Mouse (Mus musculus): ENCODE results near the gene Igsf10.

The Igsf10 gene

DNA sequence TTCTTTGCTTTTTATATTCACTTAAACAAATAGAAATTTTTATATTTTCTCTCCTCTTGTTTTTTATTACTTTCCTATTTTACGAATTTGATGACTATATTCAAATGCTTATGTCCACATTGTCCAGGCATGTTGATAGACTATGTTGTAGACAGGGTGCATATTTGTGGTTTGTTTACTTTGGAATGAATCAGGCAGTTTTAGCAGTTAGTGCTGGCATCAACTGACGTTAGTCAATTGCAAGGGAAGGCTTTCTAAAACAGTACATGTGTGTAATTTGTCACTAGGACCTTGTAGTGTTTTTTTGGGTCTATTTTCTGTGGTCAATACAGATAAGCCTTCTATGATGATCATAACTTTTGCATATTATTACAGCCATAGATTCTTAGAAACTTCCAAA is 53.6 kb downstream of the Igsf10 start:
- peak; percentile 66 for DNase-seq (ENCODE audit: low spot score)

DNA sequence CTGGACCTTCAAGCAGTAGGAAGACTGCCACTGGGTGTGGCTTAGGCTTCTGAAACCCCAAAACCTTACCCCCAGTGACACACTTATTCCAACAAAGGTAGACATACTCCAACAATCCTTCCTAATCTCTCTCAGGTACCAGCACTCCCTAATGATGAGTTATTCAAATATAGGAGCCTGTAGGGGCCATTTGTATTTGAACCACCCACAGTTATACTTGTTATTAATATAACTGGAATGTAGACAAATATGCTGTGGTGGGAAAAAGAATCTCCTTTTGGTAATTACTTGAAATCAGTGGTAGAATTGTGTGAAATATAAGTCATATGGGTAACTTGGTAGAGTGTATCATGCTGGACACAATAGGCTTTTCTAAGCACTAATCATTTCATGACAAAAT is 65.6 kb downstream of the Igsf10 start:
- no peak for DNase-seq (ENCODE audit: low spot score)

DNA sequence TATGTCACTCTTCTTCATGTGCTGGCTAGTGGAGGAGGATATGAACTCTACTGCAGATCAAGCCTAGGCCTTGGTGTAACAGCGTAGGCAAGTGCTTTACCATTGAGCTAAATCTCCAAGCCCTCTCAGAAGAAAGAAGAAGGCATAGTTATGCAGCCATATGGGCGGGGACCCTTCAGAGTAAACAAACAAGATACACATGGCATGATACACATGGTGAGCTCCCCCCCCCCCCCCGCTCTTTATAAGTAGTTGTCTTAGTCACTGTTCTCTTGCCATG is 66.0 kb downstream of the Igsf10 start:
- DNase-seq (ENCODE audit: low spot score) = no peak

DNA sequence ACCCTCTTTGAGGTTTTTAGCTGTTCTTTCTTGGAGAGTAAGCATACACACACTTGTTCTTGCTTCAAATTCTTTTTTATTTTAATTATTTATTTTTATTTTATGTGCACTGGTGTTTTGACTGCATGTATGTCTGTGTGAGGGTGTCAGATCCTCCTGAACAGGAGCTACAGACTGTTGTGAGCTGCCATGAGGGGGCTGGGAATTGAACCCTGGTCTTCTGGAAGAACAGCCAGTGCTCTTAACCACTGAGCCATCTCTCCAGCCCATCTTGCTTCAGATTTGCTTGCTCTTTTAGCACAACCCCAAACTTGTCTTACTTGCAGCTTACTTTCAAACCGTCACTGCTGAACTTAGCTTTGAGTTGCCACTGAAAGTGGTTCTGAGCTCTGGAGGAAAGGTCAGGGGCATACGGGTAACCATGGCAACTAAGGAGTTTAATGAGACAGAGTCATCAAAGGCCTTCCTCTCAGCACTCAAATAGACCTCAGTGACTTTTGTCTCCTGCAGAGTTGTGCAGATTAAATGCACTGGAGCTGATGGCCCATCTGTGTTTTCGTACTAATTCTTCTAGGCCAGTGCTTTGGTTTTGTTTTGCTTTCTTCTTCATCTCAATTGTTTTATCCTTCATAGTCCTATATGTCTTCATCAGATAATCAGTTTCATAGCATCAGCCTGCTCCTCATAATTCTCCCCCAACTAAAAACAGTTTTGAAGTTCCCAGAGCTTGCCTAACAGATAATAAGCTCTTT is 66.5 kb downstream of the Igsf10 start:
- no peak for DNase-seq (ENCODE audit: low spot score)

DNA sequence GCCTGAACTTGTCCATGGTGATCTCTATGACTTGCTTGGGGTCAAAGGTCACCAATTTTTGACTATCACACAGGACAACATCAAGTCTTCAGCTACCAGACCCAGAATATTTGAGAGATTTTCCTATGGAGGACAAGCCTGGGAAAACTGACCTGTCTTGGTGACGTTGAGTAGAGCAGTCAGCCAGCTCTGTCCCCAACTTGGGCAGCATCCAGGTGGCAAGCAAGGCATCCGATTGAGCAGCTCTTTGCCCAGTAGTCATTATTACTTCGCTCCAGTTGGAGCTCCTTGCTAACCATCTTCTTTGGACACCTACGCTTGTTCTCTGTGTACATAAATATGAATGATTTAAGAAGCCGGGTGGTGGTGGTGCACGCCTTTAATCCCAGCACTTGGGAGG is 73.4 kb downstream of the Igsf10 start:
- DNase-seq (ENCODE audit: low spot score) = peak; percentile 11
